Mouse (Mus musculus) ES-E14 (cell line): ENCODE measurements around the gene Unc13d.

Experiments used
- CHD2 ChIP-seq: IDR thresholded peaks from 2 replicates; pipeline ENCODE4 v1.6.1; 2014; ENCODE audit warnings: mild to moderate bottlenecking, low read depth, low read length, inconsistent platforms
- HCFC1 ChIP-seq: IDR thresholded peaks from 2 replicates; pipeline ENCODE4 v1.6.1; 2012; ENCODE audit warnings: low read length, inconsistent platforms, borderline replicate concordance; ENCODE audit not compliant: insufficient read depth
- MAFK ChIP-seq: IDR thresholded peaks from 2 replicates; pipeline ENCODE4 v1.6.1; 2014; ENCODE audit warnings: mild to moderate bottlenecking, low read depth, low read length, inconsistent platforms; ENCODE audit not compliant: insufficient read depth
- ZC3H11A ChIP-seq: IDR thresholded peaks from 2 replicates; pipeline ENCODE4 v1.6.1; 2012; ENCODE audit warnings: low read depth, mild to moderate bottlenecking, inconsistent platforms, low read length, borderline replicate concordance
- ZNF384 ChIP-seq: IDR thresholded peaks from 2 replicates; pipeline ENCODE4 v1.6.1; 2012; ENCODE audit warnings: low read depth, low read length, inconsistent platforms

GRCm38 (mm10) chr11:116088188-116088587 lies 10.4 kb upstream of the Unc13d start:
- no peak for TF ChIP-seq CHD2
- no peak for TF ChIP-seq MAFK
- TF ChIP-seq HCFC1: no peak
- no peak for TF ChIP-seq ZNF384
- TF ChIP-seq ZC3H11A: no peak
